Mouse (Mus musculus): ENCODE results near the gene Myh9.

The Myh9 gene

DNA sequence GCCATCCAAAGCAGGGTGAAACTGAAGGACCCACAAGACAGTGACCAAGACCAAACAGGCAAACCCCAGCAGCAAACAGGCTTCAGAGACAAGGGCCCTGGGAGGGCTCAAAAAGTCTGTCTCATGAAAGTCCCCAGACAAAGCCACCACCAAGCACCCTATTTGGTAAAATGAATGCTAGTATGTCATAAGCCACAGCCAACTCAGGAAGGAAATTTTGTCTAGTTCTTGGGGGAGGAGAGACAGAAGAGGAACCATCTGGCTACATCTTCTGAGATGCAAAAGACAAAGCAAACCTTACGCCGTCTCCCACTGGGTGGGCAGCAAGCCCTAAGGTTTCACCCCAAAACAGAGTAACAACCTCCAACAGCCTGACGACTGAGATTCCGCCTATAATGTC, 36.3 kb downstream of the Myh9 start:
- peak in 1 of 2 experiments; percentile 36 for DNase-seq

DNA sequence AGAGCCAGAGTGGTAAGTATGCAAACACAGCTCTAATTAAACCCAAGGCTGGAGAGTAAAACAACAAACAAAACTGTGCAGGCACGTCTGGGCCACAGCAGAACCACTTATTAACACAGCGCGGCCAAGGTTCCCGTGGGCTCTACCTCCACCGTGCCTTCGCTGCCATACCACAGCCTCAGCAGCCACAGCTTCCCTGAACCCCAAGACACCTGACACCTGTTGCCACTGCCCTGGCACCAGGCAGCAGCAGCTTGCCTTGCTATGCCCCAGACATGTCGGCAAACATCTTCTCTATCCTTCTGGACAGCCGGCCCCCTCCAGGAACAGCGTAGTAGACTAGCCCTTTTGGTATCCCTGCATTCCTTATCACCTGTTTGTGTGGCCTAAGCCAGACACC, 37.0 kb downstream of the Myh9 start:
- no peak for DNase-seq

DNA sequence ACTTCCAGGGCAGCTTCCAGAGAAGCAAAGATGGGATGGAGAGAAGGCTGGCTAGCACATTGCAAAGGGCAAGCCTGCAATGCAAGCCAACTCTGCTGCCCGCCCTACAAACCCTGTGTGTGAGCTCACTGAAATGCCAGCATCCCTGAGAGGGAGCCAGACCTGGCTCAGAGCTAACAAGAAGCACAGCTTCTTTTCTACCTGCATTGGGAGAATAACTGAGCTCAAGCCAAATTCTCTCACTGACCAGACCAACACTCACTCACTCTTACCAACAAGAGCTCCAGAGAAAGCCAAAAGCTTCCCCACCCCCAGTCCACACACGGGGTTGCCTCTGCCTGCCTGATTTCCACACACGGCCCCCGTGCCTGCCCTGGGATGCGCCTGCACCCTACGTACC, 37.5 kb downstream of the Myh9 start:
- DNase-seq: no peak

GRCm38 (mm10) chr15:77803747-77804146, 38.2 kb downstream of the Myh9 start:
- DNase-seq: no peak

GRCm38 (mm10) chr15:77802992-77803391, 39.0 kb downstream of the Myh9 start:
- no peak for DNase-seq

DNA sequence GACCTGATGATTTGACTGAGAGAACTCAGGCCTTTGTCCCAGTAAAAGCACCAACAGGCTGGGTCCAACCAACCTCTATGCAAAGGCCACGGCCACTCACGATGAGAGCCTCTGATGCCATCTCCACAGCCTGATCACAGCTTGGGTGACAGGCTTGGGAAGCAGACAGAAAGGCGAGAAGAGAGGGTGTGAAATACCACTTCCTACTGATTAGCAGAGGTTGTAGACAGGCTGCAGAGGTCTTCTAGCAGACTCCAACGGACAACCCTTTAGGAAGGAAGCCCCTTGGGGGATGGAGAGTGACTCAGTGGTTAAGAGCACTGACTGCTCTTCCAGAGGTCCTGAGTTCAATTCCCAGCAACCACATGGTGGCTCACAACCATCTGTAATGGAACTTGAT, 40.8 kb downstream of the Myh9 start:
- DNase-seq: no peak

- DNase-seq: peak; percentile 69 to 80
Observed at GRCm38 (mm10) chr15:77800511-77800910, 41.5 kb downstream of the Myh9 start.

- no peak for DNase-seq
Observed at GRCm38 (mm10) chr15:77799491-77800474, 42.2 kb downstream of the Myh9 start.

- no peak for DNase-seq
Observed at GRCm38 (mm10) chr15:77798664-77799490, 43.1 kb downstream of the Myh9 start.

DNA sequence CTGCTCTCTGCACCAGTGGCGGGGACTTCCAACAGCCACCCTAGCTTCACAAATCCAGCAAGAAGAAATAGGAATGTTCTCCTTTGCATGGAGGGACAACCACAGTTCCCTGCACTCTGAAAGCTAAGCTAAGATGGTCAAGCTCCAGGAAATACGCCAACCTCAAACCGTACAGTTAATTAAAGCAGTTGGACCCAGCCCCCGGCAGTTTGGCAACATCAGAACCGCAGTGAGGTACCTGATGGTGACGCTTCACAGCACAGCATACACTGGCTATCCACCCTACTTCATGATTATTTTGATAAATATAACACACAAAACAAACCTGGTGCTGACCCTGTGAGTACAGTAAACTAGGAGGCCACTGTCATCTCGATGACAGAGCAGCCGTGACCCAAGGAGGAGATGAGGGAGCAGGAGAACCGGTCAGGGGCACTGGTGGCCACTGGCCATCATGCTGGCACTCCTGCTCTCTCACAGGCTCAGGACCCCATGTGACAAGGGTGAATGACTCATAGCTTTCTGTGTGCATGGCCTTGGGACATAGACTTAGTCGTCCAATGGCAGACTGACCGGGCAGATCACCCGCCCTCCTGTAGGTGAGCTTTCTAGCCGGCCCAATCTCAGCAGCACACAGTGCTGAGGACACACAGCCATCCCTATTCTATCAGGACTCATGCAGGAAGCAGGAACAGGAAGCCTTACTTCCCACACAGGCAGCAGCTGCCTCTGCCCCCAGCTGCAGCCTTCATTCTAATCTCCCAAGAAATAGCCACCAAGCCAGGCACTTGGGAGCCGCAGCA, 44.2 kb downstream of the Myh9 start:
- no peak for DNase-seq

GRCm38 (mm10) chr15:77796409-77797035, 45.5 kb downstream of the Myh9 start:
- no peak for DNase-seq

DNA sequence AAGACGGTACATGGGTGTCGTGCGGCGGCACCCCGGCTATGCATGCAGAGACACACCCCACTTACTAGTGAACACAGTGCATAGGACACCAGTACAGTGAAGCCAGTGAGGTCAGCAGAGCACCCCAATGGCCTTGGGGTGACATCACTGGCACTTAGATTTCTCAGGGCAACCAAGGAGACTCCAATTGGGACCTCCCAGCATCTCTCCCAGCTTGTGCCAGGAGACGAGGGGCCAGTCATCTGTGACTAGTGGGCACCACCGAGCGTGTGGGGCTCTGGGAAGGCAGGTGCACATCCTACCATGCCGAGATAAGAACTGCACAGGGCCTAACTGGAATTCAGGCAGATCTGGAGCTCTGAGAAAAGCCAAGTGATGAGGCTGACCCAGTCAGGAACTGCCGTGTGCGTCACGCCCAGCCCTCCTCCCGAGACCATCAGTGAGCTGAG, 47.0 kb downstream of the Myh9 start:
- no peak for DNase-seq

DNA sequence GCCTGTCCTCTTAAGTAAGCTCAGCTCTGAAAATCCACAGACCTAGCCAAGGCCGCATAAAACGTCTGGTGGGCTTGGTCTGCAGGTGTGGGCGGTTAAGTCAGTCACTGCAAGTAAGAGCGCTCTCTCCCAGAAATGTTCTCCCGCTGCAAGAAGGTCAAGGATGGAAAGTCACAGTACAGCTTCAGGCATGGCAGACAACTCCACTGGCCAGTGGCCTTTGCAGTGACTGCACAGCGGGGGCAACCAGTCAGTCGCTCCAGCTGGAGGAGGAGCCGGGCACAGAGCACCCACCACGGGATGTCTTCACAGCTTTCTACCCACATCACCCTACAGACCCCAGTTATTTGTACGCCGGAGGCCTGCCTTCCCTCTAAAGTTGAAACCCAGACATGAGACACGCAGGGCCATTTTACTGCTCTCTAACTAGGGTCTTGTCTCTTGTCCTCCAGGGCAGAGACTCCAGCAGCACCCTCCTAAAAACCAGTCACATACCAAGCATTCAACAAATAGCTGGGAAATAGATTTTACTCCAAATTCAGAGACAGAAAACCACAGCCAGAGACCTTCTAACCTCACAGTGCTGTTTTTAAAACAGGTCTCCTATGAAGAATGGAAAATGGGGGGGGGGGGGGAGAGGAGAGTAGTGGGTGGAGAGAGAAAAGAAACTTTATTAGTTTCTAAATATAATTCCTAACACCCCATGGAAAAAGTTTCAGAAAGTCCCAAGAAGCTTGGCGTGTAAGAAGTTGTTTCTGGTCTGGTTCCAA, 47.7 kb downstream of the Myh9 start:
- DNase-seq: no peak

GRCm38 (mm10) chr15:77793554-77793953, 48.4 kb downstream of the Myh9 start:
- no peak for DNase-seq

DNA sequence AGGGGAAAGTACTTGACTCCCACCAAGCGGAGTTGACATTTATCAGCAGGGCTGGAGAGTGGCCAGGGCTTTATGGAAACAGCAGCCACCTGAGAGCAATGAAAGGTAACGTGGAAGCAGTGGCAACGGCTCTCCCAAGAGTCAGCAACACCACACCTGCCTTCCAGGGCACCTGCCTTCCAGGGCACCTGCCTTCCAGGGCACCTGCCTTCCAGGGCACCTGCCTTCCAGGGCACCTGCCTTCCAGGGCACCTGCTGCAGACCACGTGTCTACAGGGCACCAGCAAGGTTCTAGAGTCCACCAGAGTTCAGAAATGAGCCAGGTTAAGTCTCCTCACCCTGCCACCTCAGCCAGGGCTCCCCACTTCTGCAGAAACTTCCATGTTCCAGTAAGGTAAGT, 48.9 kb downstream of the Myh9 start:
- no peak for DNase-seq

DNA sequence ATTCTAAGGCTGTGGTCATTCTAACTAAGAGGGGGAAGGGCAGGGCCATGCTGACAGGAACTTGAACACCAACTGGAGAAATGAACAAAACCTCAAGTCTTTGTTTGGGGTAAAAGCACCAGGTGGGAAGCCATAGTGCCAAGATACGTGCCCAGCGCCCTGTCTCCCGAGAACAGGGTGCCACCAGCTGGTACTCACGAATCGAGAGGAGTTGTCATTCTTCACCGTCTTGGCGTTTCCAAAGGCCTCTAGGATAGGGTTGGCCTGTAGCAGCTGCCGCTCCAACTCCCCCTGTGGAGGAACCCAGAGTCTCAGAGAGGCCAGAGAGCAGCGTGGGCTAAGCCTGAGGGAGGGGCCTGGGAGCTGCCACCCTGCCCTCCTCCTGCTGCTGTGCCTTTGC, 49.9 kb downstream of the Myh9 start:
- no peak for DNase-seq

DNA sequence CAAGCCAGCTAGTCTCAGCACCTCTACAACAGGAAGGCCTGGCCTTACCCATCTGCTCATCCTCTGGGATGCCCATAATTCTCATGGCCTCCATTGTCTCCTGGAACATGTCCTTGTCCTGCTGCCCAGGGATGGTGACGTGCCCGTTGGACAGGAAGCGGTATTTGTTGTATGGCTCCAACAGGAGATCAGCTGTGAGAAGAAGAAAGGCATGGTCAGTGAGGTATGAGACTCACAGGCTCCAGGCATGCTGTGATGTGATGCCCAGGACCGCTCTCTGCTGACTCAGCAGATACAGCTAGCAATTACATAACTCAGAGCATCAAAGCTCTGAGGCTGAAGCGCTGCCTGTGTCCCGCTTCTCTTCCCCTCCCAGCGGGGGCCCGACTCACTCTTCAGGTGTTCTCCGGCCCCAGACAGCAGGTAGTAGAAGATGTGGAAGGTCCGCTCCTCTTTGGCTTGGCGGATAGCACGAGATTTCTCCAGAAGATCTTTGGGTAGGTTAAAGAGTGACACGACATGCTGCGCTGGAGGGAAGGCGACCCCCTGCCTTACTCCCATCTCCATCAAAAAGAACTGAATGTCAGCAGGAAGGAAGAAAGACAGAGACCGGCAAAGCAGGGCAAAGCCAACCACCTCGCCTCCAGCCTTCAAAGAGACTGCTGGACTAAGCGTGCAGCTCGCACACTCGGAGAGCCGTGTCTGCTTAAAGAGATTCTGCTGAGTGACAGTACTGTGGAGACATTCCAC, 51.1 kb downstream of the Myh9 start:
- DNase-seq: no peak

- no peak for DNase-seq
Observed at GRCm38 (mm10) chr15:77789186-77789585, 52.8 kb downstream of the Myh9 start.

DNA sequence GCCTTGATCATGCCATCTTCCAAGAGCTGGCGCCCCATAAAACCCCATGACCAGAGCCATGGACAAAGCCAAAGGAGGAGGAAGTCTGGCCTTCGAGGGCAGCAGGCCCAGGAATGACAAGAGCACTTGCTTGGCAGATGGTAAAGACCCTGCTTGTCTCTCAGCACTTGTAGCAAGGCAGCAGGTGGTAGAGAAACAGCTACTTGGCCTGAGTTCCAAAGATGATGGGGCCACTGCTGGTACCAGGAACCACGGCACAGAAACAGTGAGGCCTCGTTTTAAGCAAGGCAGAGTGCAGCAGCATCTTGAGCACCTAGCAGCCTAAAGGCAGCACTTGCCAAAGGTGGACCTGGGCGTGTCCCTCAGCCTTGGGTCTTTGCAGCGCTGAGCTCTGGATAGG, 53.6 kb downstream of the Myh9 start:
- DNase-seq: no peak

- no peak for DNase-seq
Observed at GRCm38 (mm10) chr15:77785807-77786206, 56.2 kb downstream of the Myh9 start.
